Mouse (Mus musculus) liver, embryonic 12.5 days (tissue): Measurements from ENCODE around the gene Ttc7b. TPM values are rescaled to one million over a fixed set of nuclear protein-coding genes. Genes with fewer than 3 reads are reported as not detected.
A peak's percentile ranks its signal among the peaks of the same experiment; 100 is the strongest.

Experiments
- ATAC-seq: fragments of 200-750 bp; cut with Nextera tagmentation; 2 replicates; pipeline ENCODE4 v1.8.0; 2017; ENCODE audit warnings: moderate number of reproducible peaks, mild to moderate bottlenecking, moderate library complexity
- H3K27ac ChIP-seq: fragments of 300-500 bp; sonication (generic); 2 replicates; pipeline ENCODE4 v1.5.1; 2016; ENCODE audit warnings: mild to moderate bottlenecking
- H3K27me3 ChIP-seq: fragments of 300-500 bp; sonication (generic); replicated peaks from 2 replicates; pipeline ENCODE4 v1.6.1; 2016; ENCODE audit warnings: mild to moderate bottlenecking, moderate library complexity
- H3K36me3 ChIP-seq: fragments of 300-500 bp; sonication (generic); 2 replicates; pipeline ENCODE4 v1.6.1; 2016; ENCODE audit warnings: mild to moderate bottlenecking, moderate library complexity
- H3K4me1 ChIP-seq: fragments of 300-500 bp; sonication (generic); 2 replicates; pipeline ENCODE4 v1.6.1; 2016
- H3K4me2 ChIP-seq: fragments of 300-500 bp; sonication (generic); 2 replicates; pipeline ENCODE4 v1.6.1; 2016; ENCODE audit warnings: mild to moderate bottlenecking, moderate library complexity
- H3K4me3 ChIP-seq: fragments of 300-500 bp; sonication (generic); 2 replicates; pipeline ENCODE4 v1.5.1; 2016; ENCODE audit warnings: mild to moderate bottlenecking, moderate library complexity
- H3K9ac ChIP-seq: fragments of 300-500 bp; sonication (generic); 2 replicates; pipeline ENCODE4 v1.6.1; 2016; ENCODE audit warnings: mild to moderate bottlenecking, moderate library complexity
- H3K9me3 ChIP-seq: fragments of 300-500 bp; sonication (generic); replicated peaks from 2 replicates; pipeline ENCODE4 v1.6.1; 2016; ENCODE audit warnings: mild to moderate bottlenecking, moderate library complexity
- WGBS: fragments of 180-500 bp; shearing (Covaris S2); methylation state at CpG from one replicate; pipeline ENCODE4 v1.1.7; 2016; ENCODE audit not compliant: insufficient replicate concordance; 5-methylcytosine and 5-hydroxymethylcytosine counted together
- polyA plus RNA-seq: library from polyadenylated mRNA; unstranded; fragments of >200 nt; fragmentation: Nextera tagmentation; extraction: Ambion mirVana; gene quantifications from 2 replicates; pipeline ENCODE4 v1.2.1, GENCODE M21; 2016

Ttc7b gene
- polyA plus RNA-seq, 1 experiment from 2014 or later = 2.2 TPM

DNA sequence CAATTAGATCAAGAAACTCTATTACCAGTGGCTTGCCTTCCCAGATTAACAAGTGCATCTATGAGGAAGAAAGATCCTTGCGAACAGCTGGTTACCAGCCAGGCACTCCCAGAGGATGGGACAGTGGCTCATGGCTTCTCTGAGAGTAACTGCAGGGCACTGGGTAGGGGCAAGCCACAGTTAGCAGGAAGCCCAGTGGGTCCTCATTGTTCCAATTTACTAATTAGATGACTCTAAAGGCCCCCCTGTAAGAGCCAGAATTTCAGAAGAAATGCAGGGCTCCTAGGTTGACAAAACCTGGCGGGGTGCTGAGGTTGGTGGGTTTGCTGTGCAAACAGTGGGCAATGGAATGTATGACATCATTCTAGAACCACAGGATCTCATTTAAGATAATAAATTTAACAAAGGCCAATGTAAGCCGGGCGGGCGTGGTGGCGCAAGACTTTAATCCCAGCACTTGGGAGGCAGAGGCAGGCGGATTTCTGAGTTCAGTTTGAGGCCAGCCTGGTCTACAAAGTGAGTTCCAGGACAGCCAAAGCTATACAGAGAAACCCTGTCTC, 179.6 kb downstream of the Ttc7b start:
- H3K4me3 ChIP-seq = no peak overlapping the region
- H3K4me1 ChIP-seq = no peaks in the 10 kb centered on the region
- H3K9ac ChIP-seq = no peak overlapping the region
- H3K27me3 ChIP-seq = no peaks in the 10 kb centered on the region
- ATAC-seq = no peak
- H3K9me3 ChIP-seq = no peaks in the 10 kb centered on the region
- H3K27ac ChIP-seq = no peak overlapping the region
- H3K36me3 ChIP-seq = no peaks in the 10 kb centered on the region
- H3K4me2 ChIP-seq = no peak overlapping the region
- 81% methylated on average over 7 of the region's 7 CpGs for WGBS

DNA sequence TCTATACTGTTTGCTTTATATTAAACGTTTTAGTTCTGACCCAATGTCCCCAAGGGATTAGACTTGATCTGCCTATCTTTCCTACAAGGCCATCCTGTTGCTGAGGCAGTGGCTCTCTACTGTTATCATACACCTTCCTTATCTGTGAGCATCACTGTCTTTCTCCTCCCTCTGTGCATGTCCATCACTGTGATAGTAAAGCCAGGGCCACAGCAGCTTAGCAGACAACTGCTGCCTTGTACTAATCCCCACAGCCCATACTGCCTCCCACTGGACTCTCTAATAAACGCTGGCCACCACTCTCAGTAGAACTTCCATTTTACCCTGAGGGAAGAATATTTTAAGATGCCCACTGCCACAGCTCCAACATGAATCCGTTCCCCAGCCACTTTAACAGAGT, 182.6 kb downstream of the Ttc7b start:
- WGBS = 50% methylated on average over 3 of the region's 3 CpGs
- no peak overlapping the region for H3K4me2 ChIP-seq
- peak; percentile 55; the same call in 1 of the 2 replicates for ATAC-seq
- no peak overlapping the region for H3K4me3 ChIP-seq
- no peak overlapping the region for H3K9ac ChIP-seq
- no peaks in the 10 kb centered on the region for H3K36me3 ChIP-seq
- no peak overlapping the region for H3K27ac ChIP-seq
- no peaks in the 10 kb centered on the region for H3K4me1 ChIP-seq
- H3K27me3 ChIP-seq = no peaks in the 10 kb centered on the region
- no peaks in the 10 kb centered on the region for H3K9me3 ChIP-seq

DNA sequence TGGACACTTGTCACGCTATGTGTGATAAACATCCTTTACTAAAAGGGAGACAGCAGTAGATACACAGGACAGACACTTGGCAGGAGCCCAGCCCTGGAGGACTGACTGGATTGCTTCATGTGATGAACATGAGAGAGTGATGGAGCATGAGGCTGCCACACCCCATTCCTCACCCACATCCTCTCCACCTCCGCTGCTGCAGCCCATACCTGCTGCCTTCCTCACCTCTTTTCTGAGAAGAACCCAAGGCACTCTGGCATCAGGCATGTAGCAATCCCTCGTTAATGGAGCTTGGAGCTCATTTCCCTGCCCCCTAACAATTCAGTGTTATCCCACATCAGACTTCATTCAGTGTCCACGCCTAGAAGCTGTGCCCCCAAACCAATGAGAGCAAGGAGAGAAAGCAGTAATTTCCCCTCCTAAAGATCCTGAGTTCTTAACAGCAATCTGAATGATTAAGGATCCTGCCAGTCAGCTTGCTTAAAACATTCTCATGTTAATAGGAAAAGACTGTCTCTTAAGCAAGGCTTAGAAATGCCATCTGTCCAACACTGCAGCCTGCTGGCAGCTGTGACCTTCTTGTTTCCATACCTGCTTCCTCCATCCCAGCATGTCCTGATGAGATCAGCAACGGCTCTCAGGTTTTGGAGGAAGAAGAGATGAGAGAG, 183.1 kb downstream of the Ttc7b start:
- 64% methylated on average over 5 of the region's 5 CpGs for WGBS

DNA sequence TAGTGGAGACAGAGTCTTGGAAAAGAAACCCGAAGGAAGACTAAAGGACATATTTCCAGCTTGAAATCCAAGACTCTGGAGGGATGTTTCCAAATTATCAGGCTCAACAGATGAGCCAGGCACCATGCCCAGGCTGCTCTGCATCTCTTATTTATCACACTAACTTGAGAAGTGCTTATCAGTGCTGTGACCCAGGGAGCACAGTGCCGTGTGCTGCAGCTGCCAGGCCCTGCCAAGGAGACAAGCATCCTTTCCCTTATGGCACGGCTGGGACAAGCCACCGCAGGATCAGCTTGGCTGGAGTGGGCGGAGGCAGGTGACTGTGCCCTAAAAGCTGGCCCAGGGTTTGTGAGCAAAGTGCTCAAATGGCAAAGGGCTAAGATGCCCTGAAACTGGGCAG, 184.4 kb downstream of the Ttc7b start:
- no peaks in the 10 kb centered on the region for H3K4me1 ChIP-seq
- no peaks in the 10 kb centered on the region for H3K9me3 ChIP-seq
- no peak overlapping the region for H3K4me3 ChIP-seq
- peaks cover 2% of the 10 kb centered on the region; the same call in 1 of the 2 replicates for H3K36me3 ChIP-seq
- H3K27ac ChIP-seq = no peak overlapping the region
- no peak overlapping the region for H3K9ac ChIP-seq
- no peaks in the 10 kb centered on the region for H3K27me3 ChIP-seq
- no peak overlapping the region for H3K4me2 ChIP-seq
- WGBS = 59% methylated on average over 5 of the region's 5 CpGs
- ATAC-seq = no peak

More for the DNA sequence above, 183.1 kb downstream of the Ttc7b start:
- H3K4me2 ChIP-seq = no peak overlapping the region
- H3K27ac ChIP-seq = no peak overlapping the region
- no peaks in the 10 kb centered on the region for H3K9me3 ChIP-seq
- H3K4me3 ChIP-seq = no peak overlapping the region
- H3K36me3 ChIP-seq = no peaks in the 10 kb centered on the region
- H3K9ac ChIP-seq = no peak overlapping the region
- ATAC-seq = no peak
- H3K4me1 ChIP-seq = no peaks in the 10 kb centered on the region
- H3K27me3 ChIP-seq = no peaks in the 10 kb centered on the region

DNA sequence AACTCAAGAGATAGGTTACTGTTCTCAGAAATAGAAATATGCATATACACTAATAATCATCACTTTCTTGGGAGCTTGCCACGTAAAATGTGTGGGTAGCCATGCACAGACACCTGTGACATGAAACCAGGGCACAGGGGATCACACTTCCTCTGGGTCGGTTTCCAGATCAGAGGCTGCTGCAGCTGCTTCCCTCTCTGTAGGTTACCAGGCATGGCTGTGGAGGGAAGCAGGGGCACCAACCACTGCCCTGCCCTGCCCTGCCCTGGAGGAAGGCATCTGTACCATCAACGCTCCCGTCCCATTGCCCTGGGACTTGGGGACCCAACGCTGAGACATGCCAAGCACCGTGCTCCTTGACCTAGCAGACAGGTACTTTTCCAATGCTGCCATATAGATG, 188.8 kb downstream of the Ttc7b start:
- H3K4me1 ChIP-seq = no peaks in the 10 kb centered on the region
- H3K4me3 ChIP-seq = no peak overlapping the region
- no peak overlapping the region for H3K9ac ChIP-seq
- H3K27me3 ChIP-seq = no peaks in the 10 kb centered on the region
- H3K9me3 ChIP-seq = no peaks in the 10 kb centered on the region
- no peak for ATAC-seq
- no peak overlapping the region for H3K4me2 ChIP-seq
- 74% methylated on average over 6 of the region's 6 CpGs for WGBS
- H3K27ac ChIP-seq = no peak overlapping the region
- H3K36me3 ChIP-seq = peaks cover 2% of the 10 kb centered on the region; the same call in 1 of the 2 replicates

GRCm38 (mm10) chr12:100330234-100330633, 190.4 kb downstream of the Ttc7b start:
- H3K27me3 ChIP-seq = no peaks in the 10 kb centered on the region
- no peak overlapping the region for H3K4me2 ChIP-seq
- no peak overlapping the region for H3K27ac ChIP-seq
- no peaks in the 10 kb centered on the region for H3K9me3 ChIP-seq
- H3K36me3 ChIP-seq = peaks cover 2% of the 10 kb centered on the region; the same call in 1 of the 2 replicates
- H3K9ac ChIP-seq = no peak overlapping the region
- no peak overlapping the region for H3K4me3 ChIP-seq
- 80% methylated on average over 8 of the region's 8 CpGs for WGBS
- H3K4me1 ChIP-seq = no peaks in the 10 kb centered on the region
- ATAC-seq = no peak

- no peak overlapping the region for H3K4me2 ChIP-seq
- H3K9ac ChIP-seq = no peak overlapping the region
- H3K4me3 ChIP-seq = no peak overlapping the region
- H3K36me3 ChIP-seq = peaks cover 2% of the 10 kb centered on the region; the same call in 1 of the 2 replicates
- no peaks in the 10 kb centered on the region for H3K27me3 ChIP-seq
- H3K27ac ChIP-seq = no peak overlapping the region
- ATAC-seq = no peak
- WGBS = 74% methylated on average over 4 of the region's 4 CpGs
- H3K4me1 ChIP-seq = no peaks in the 10 kb centered on the region
- H3K9me3 ChIP-seq = no peaks in the 10 kb centered on the region
These were observed 191.6 kb downstream of the Ttc7b start for GRCm38 (mm10) chr12:100328998-100329397.

DNA sequence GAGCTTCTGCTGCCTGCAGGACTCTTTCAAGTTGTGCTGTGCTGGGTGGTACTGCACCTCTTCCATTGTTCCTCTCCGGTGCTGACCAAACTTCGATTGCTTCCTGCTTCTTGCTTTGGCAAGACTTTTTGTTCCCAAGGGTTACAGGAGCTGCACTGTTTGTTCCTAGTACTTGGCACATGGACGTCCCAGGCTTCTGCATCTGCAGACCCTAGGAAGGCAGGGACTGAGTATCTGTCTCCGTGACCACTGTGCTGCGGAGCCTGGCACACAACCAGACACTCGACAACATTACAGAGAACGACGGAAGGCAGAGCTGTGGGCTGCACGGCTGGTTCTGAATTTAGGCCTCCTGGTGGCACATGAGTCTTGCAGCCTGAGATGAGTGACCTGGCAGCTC, 192.1 kb downstream of the Ttc7b start:
- Histone ChIP-seq H3K4me2 (no peak overlapping the region), H3K9ac (no peak overlapping the region), H3K27ac (no peak overlapping the region), H3K27me3 (no peaks in the 10 kb centered on the region), H3K4me3 (no peak overlapping the region), H3K9me3 (no peaks in the 10 kb centered on the region), H3K36me3 (peaks cover 2% of the 10 kb centered on the region; the same call in 1 of the 2 replicates), H3K4me1 (no peaks in the 10 kb centered on the region)
- no peak for ATAC-seq
- 81% methylated on average over 9 of the region's 9 CpGs for WGBS

DNA sequence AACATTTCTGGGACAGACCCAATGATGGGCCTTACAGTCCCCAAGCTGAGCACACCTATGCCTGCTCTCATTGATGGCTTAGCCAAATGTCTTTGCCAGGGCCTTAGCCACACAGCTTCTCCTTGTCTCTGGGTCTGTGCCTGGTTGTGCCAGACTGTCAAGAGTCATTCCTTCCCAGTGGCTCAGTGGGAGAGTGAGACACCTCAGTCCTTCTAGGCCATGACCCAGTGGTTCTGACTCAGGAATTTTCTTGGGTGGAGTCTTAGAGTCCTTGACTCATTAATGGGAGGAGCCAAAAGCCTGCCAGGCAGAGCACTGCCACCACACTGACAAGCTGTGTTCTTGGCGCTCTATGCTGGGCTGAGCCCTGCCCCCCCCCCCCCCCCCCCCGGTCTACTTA, 193.9 kb downstream of the Ttc7b start:
- H3K4me2 ChIP-seq = no peak overlapping the region
- H3K9ac ChIP-seq = no peak overlapping the region
- 58% methylated on average over 2 of the region's 2 CpGs for WGBS
- no peaks in the 10 kb centered on the region for H3K27me3 ChIP-seq
- no peaks in the 10 kb centered on the region for H3K9me3 ChIP-seq
- H3K27ac ChIP-seq = no peak overlapping the region
- no peaks in the 10 kb centered on the region for H3K4me1 ChIP-seq
- H3K36me3 ChIP-seq = peaks cover under 1% of the 10 kb centered on the region; the same call in 1 of the 2 replicates
- H3K4me3 ChIP-seq = no peak overlapping the region
- no peak for ATAC-seq

- Histone ChIP-seq H3K4me3 (no peak overlapping the region), H3K36me3 (no peaks in the 10 kb centered on the region; the same call in 1 of the 2 replicates), H3K27ac (no peak overlapping the region), H3K27me3 (no peaks in the 10 kb centered on the region), H3K4me1 (no peaks in the 10 kb centered on the region), H3K4me2 (no peak overlapping the region), H3K9me3 (no peaks in the 10 kb centered on the region), H3K9ac (no peak overlapping the region)
- ATAC-seq = no peak
- 87% methylated on average over 4 of the region's 4 CpGs for WGBS
These were observed 195.0 kb downstream of the Ttc7b start for GRCm38 (mm10) chr12:100325618-100326017.

- ATAC-seq = no peak
- no peaks in the 10 kb centered on the region for H3K9me3 ChIP-seq
- H3K27ac ChIP-seq = no peak overlapping the region
- no peak overlapping the region for H3K4me2 ChIP-seq
- 85% methylated on average over 8 of the region's 8 CpGs for WGBS
- H3K27me3 ChIP-seq = no peaks in the 10 kb centered on the region
- no peaks in the 10 kb centered on the region for H3K4me1 ChIP-seq
- H3K9ac ChIP-seq = no peak overlapping the region
- H3K36me3 ChIP-seq = no peaks in the 10 kb centered on the region; the same call in 1 of the 2 replicates
- no peak overlapping the region for H3K4me3 ChIP-seq
These were observed 195.4 kb downstream of the Ttc7b start for GRCm38 (mm10) chr12:100325212-100325611.

DNA sequence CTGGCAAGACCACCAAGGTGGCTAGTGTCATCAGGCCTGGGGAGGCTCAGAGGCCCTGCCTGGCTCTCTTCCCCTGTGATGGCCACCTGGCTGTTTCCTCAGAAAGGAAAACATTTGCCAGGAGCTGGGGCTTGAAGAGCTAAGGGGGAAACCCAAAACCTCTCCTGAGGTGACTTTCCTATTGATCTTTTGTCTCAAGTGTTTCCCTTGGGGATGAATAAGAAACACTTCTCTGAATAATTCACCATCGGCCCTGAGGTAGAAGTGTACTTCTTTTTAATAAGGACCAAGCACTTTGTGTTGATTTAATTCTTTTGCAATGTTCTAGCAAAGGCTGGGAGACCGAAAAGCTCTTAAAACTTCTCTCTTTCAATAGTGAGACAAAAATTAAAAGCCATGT, 197.0 kb downstream of the Ttc7b start:
- no peaks in the 10 kb centered on the region for H3K27me3 ChIP-seq
- H3K4me2 ChIP-seq = no peak overlapping the region
- H3K9me3 ChIP-seq = no peaks in the 10 kb centered on the region
- WGBS = 71% methylated on average over 2 of the region's 2 CpGs
- H3K9ac ChIP-seq = no peak overlapping the region
- H3K4me1 ChIP-seq = no peaks in the 10 kb centered on the region
- no peak overlapping the region for H3K27ac ChIP-seq
- no peak for ATAC-seq
- H3K36me3 ChIP-seq = no peaks in the 10 kb centered on the region; the same call in 1 of the 2 replicates
- H3K4me3 ChIP-seq = no peak overlapping the region
